Mouse (Mus musculus): ENCODE data around the gene Nod2. TPM values are rescaled to one million over a fixed set of nuclear protein-coding genes. Genes with fewer than 3 reads are reported as not detected.

The Nod2 gene
- polyA plus RNA-seq, 1 experiment = 0.27 TPM

- no peak overlapping the region for H3K27ac ChIP-seq (ENCODE audit: control insufficient read depth, insufficient read depth, low read depth, low read length)
- no peak overlapping the region for H3K4me3 ChIP-seq (ENCODE audit: control insufficient read depth, low read depth, low read length)
- TF ChIP-seq POLR2A (IDR thresholded peaks at IDR 0.05; ENCODE audit: control insufficient read depth, low read depth, low read length) (no peak), CTCF (IDR thresholded peaks at IDR 0.05; ENCODE audit: control insufficient read depth, insufficient read depth, insufficient replicate concordance, low read depth, low read length) (no peak)
- no peaks in the 10 kb centered on the region for H3K27me3 ChIP-seq (ENCODE audit: control insufficient read depth, insufficient read depth, low read length)
- H3K4me1 ChIP-seq (ENCODE audit: control insufficient read depth, insufficient read depth, low read length) = no peaks in the 10 kb centered on the region
- no peaks in the 10 kb centered on the region for H3K36me3 ChIP-seq (ENCODE audit: control insufficient read depth, insufficient read depth, low read length)
Observed at GRCm38 (mm10) chr8:88681046-88681445, 33.9 kb downstream of the Nod2 start.

GRCm38 (mm10) chr8:88683656-88684289 lies 36.7 kb downstream of the Nod2 start:
- TF ChIP-seq CTCF (IDR thresholded peaks at IDR 0.05; ENCODE audit: control insufficient read depth, insufficient read depth, insufficient replicate concordance, low read depth, low read length) (no peak), POLR2A (IDR thresholded peaks at IDR 0.05; ENCODE audit: control insufficient read depth, low read depth, low read length) (no peak)
- Histone ChIP-seq H3K36me3 (ENCODE audit: control insufficient read depth, insufficient read depth, low read length) (no peaks in the 10 kb centered on the region), H3K4me3 (ENCODE audit: control insufficient read depth, low read depth, low read length) (no peak overlapping the region), H3K27ac (ENCODE audit: control insufficient read depth, insufficient read depth, low read depth, low read length) (no peak overlapping the region), H3K4me1 (ENCODE audit: control insufficient read depth, insufficient read depth, low read length) (no peaks in the 10 kb centered on the region), H3K27me3 (ENCODE audit: control insufficient read depth, insufficient read depth, low read length) (no peaks in the 10 kb centered on the region)

DNA sequence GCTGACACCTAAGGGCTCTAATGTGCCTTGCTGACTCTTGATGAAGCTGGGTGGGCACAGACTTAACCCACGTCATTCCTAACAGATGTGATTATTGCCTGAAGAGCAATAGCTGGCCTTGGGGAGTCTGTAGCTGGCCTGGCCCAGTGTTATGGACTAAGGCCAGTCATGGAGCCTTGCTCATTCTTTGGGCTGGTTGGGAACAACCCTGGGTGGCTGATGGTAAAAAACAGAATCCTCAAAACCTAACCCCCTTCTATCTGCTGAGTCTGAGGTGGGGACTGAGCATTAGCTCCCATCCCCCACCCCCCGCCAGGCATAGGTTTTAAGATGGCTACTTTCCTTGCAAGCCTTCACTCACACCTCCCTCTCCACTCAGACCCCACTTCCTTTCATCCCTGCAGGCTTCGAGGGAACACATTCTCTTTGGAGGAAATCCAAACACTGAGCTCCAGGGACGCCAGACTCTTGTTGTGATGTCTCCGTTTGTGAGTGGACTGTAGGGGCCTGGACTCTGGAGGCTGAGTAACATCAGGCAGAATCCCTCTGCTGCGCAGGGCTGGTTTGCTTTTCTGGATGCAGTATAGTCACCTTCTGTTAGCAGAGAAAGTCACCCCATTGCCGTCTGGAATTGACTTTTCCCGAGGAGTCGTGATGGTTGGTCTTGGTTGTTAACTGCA lies 39.3 kb downstream of the Nod2 start:
- TF ChIP-seq CTCF (IDR thresholded peaks at IDR 0.05; ENCODE audit: control insufficient read depth, insufficient read depth, insufficient replicate concordance, low read depth, low read length) = no peak
- no peak for TF ChIP-seq POLR2A (IDR thresholded peaks at IDR 0.05; ENCODE audit: control insufficient read depth, low read depth, low read length)
- no peak overlapping the region for H3K4me3 ChIP-seq (ENCODE audit: control insufficient read depth, low read depth, low read length)
- H3K27me3 ChIP-seq (ENCODE audit: control insufficient read depth, insufficient read depth, low read length) = no peaks in the 10 kb centered on the region
- H3K4me1 ChIP-seq (ENCODE audit: control insufficient read depth, insufficient read depth, low read length) = no peaks in the 10 kb centered on the region
- no peak overlapping the region for H3K27ac ChIP-seq (ENCODE audit: control insufficient read depth, insufficient read depth, low read depth, low read length)
- no peaks in the 10 kb centered on the region for H3K36me3 ChIP-seq (ENCODE audit: control insufficient read depth, insufficient read depth, low read length)

- Histone ChIP-seq H3K4me3 (ENCODE audit: control insufficient read depth, low read depth, low read length) (no peak overlapping the region), H3K27me3 (ENCODE audit: control insufficient read depth, insufficient read depth, low read length) (no peaks in the 10 kb centered on the region), H3K36me3 (ENCODE audit: control insufficient read depth, insufficient read depth, low read length) (no peaks in the 10 kb centered on the region), H3K27ac (ENCODE audit: control insufficient read depth, insufficient read depth, low read depth, low read length) (no peak overlapping the region), H3K4me1 (ENCODE audit: control insufficient read depth, insufficient read depth, low read length) (no peaks in the 10 kb centered on the region)
- TF ChIP-seq POLR2A (IDR thresholded peaks at IDR 0.05; ENCODE audit: control insufficient read depth, low read depth, low read length) (no peak), CTCF (IDR thresholded peaks at IDR 0.05; ENCODE audit: control insufficient read depth, insufficient read depth, insufficient replicate concordance, low read depth, low read length) (no peak)
Observed at GRCm38 (mm10) chr8:88686906-88687235, 39.8 kb downstream of the Nod2 start.

- Histone ChIP-seq H3K27ac (ENCODE audit: control insufficient read depth, insufficient read depth, low read depth, low read length) (no peak overlapping the region), H3K36me3 (ENCODE audit: control insufficient read depth, insufficient read depth, low read length) (no peaks in the 10 kb centered on the region), H3K4me1 (ENCODE audit: control insufficient read depth, insufficient read depth, low read length) (peaks cover 5% of the 10 kb centered on the region), H3K4me3 (ENCODE audit: control insufficient read depth, low read depth, low read length) (no peak overlapping the region), H3K27me3 (ENCODE audit: control insufficient read depth, insufficient read depth, low read length) (no peaks in the 10 kb centered on the region)
- TF ChIP-seq POLR2A (IDR thresholded peaks at IDR 0.05; ENCODE audit: control insufficient read depth, low read depth, low read length) (no peak), CTCF (IDR thresholded peaks at IDR 0.05; ENCODE audit: control insufficient read depth, insufficient read depth, insufficient replicate concordance, low read depth, low read length) (no peak)
Observed at GRCm38 (mm10) chr8:88689151-88689550, 42.0 kb downstream of the Nod2 start.

- Histone ChIP-seq H3K27me3 (ENCODE audit: control insufficient read depth, insufficient read depth, low read length) (no peaks in the 10 kb centered on the region), H3K27ac (ENCODE audit: control insufficient read depth, insufficient read depth, low read depth, low read length) (no peak overlapping the region), H3K4me1 (ENCODE audit: control insufficient read depth, insufficient read depth, low read length) (peaks cover 8% of the 10 kb centered on the region), H3K36me3 (ENCODE audit: control insufficient read depth, insufficient read depth, low read length) (no peaks in the 10 kb centered on the region), H3K4me3 (ENCODE audit: control insufficient read depth, low read depth, low read length) (no peak overlapping the region)
- TF ChIP-seq CTCF (IDR thresholded peaks at IDR 0.05; ENCODE audit: control insufficient read depth, insufficient read depth, insufficient replicate concordance, low read depth, low read length) = no peak
- no peak for TF ChIP-seq POLR2A (IDR thresholded peaks at IDR 0.05; ENCODE audit: control insufficient read depth, low read depth, low read length)
Observed at GRCm38 (mm10) chr8:88689891-88690290, 42.8 kb downstream of the Nod2 start.

DNA sequence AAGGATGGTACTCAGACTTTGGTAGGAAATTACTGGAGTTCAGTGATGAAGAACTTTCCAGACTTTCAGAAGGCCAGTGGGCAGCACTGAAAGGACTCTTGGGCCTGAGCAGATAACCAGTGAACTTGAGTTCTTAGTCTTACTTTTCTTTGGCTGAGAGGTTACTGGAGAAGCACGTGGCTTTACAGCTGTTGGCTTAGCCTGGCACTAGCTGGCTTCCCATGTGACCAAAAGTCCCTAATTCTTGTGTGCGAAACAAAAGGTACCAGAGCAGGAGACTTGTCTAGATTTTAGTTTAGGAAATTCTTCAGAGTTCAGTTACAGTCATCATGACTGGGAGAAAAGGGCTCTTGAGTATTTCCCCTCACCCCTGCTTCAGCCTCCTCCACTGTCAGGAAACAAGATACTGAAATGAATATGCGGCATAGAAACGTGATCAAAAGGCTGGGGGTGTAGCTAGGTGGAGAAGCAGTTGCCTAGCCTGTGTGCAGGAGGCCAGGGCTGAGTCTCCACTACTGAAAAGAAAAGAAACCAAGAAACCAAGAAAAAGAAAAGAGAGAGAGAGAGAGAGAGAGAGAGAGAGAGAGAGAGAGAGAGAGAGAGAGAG lies 44.3 kb downstream of the Nod2 start:
- Histone ChIP-seq H3K4me1 (ENCODE audit: control insufficient read depth, insufficient read depth, low read length) (peaks cover 11% of the 10 kb centered on the region), H3K4me3 (ENCODE audit: control insufficient read depth, low read depth, low read length) (no peak overlapping the region), H3K27ac (ENCODE audit: control insufficient read depth, insufficient read depth, low read depth, low read length) (no peak overlapping the region), H3K36me3 (ENCODE audit: control insufficient read depth, insufficient read depth, low read length) (no peaks in the 10 kb centered on the region), H3K27me3 (ENCODE audit: control insufficient read depth, insufficient read depth, low read length) (no peaks in the 10 kb centered on the region)
- no peak for TF ChIP-seq POLR2A (IDR thresholded peaks at IDR 0.05; ENCODE audit: control insufficient read depth, low read depth, low read length)
- TF ChIP-seq CTCF (IDR thresholded peaks at IDR 0.05; ENCODE audit: control insufficient read depth, insufficient read depth, insufficient replicate concordance, low read depth, low read length) = no peak

Measured in testis, adult 2 months (tissue).